Mouse (Mus musculus): Measurements from ENCODE around the gene Gm20388. TPM values are rescaled to one million over a fixed set of nuclear protein-coding genes. Genes with fewer than 3 reads are reported as not detected.

The Gm20388 gene
- polyA plus RNA-seq, 1 experiment from 2014 or later = not detected

GRCm38 (mm10) chr8:120532517-120533215 is 622.0 kb downstream of the Gm20388 start:
- peak; percentile 29 for DNase-seq
- H3K4me2 ChIP-seq = peak overlapping the region; percentile 58

GRCm38 (mm10) chr8:120533380-120533779 is 622.7 kb downstream of the Gm20388 start:
- Histone ChIP-seq H3K4me1 (replicated peaks) (peaks cover 89% of the 10 kb centered on the region), H3K27ac (0 out of 2 replicates have a peak overlapping the region, but pooled peaks have one; percentile 29), H3K27me3 (no peaks in the 10 kb centered on the region), H3K9ac (no peak overlapping the region), H3K4me2 (peak overlapping the region; percentile 58; the same call in 1 of the 2 replicates), H3K9me3 (replicated peaks) (no peaks in the 10 kb centered on the region), H3K36me3 (peaks cover 4% of the 10 kb centered on the region; the same call in 1 of the 2 replicates), H3K4me3 (replicated peaks) (no peak overlapping the region)
- WGBS (ENCODE audit: insufficient replicate concordance) = 61% methylated on average over 3 of the region's 3 CpGs
- DNase-seq (no peak), ATAC-seq (ENCODE audit: low read depth) (no peak)

More at GRCm38 (mm10) chr8:120532517-120533215, 622.0 kb downstream of the Gm20388 start:
- Histone ChIP-seq H3K4me1 (replicated peaks) (peaks cover 91% of the 10 kb centered on the region), H3K36me3 (peaks cover 4% of the 10 kb centered on the region; the same call in 1 of the 2 replicates), H3K9me3 (replicated peaks) (no peaks in the 10 kb centered on the region), H3K9ac (0 out of 2 replicates have a peak overlapping the region, but pooled peaks have one; percentile 52), H3K27me3 (no peaks in the 10 kb centered on the region), H3K27ac (peak overlapping the region; percentile 29; the same call in 1 of the 2 replicates), H3K4me3 (replicated peaks) (peak overlapping the region; percentile 30; the same call in 1 of the 2 replicates)
- 9% methylated on average over 29 of the region's 29 CpGs for whole genome bisulfite sequencing (ENCODE audit: insufficient replicate concordance)
- ATAC-seq (ENCODE audit: low read depth) = no peak

- Histone ChIP-seq H3K9me3 (replicated peaks) (no peaks in the 10 kb centered on the region), H3K4me1 (replicated peaks) (peaks cover 89% of the 10 kb centered on the region), H3K9ac (0 out of 2 replicates have a peak overlapping the region, but pooled peaks have one; percentile 24), H3K27me3 (no peaks in the 10 kb centered on the region), H3K4me3 (replicated peaks) (no peak overlapping the region), H3K27ac (peak overlapping the region; percentile 11), H3K36me3 (peaks cover 4% of the 10 kb centered on the region; the same call in 1 of the 2 replicates), H3K4me2 (no peak overlapping the region)
- DNase-seq (no peak), ATAC-seq (ENCODE audit: low read depth) (no peak)
- WGBS (ENCODE audit: insufficient replicate concordance) = 43% methylated on average over 8 of the region's 8 CpGs
These were observed 623.4 kb downstream of the Gm20388 start for GRCm38 (mm10) chr8:120534080-120534479.

GRCm38 (mm10) chr8:120534504-120535368 is 624.1 kb downstream of the Gm20388 start:
- DNase-seq (peak; percentile 83), ATAC-seq (ENCODE audit: low read depth) (peak; percentile 52)
- Histone ChIP-seq H3K9ac (peak overlapping the region; percentile 96), H3K36me3 (peaks cover 4% of the 10 kb centered on the region; the same call in 1 of the 2 replicates), H3K4me2 (peak overlapping the region; percentile 100), H3K4me1 (replicated peaks) (peaks cover 91% of the 10 kb centered on the region), H3K9me3 (replicated peaks) (no peaks in the 10 kb centered on the region), H3K27me3 (no peaks in the 10 kb centered on the region), H3K27ac (peak overlapping the region; percentile 94), H3K4me3 (replicated peaks) (peak overlapping the region; percentile 89)
- 21% methylated on average over 14 of the region's 14 CpGs for WGBS (ENCODE audit: insufficient replicate concordance)

GRCm38 (mm10) chr8:120535452-120536305 is 625.0 kb downstream of the Gm20388 start:
- no peaks in the 10 kb centered on the region for H3K9me3 ChIP-seq (replicated peaks)
- H3K36me3 ChIP-seq = peaks cover 4% of the 10 kb centered on the region; the same call in 1 of the 2 replicates
- H3K27me3 ChIP-seq = no peaks in the 10 kb centered on the region
- no peak for ATAC-seq (ENCODE audit: low read depth)
- no peak for DNase-seq
- H3K4me3 ChIP-seq (replicated peaks) = peak overlapping the region; percentile 89
- H3K4me1 ChIP-seq (replicated peaks) = peaks cover 91% of the 10 kb centered on the region
- peak overlapping the region; percentile 94 for H3K27ac ChIP-seq
- H3K9ac ChIP-seq = peak overlapping the region; percentile 96
- WGBS (ENCODE audit: insufficient replicate concordance) = under 1% methylated on average over 73 of the region's 79 CpGs
- peak overlapping the region; percentile 100 for H3K4me2 ChIP-seq

- Histone ChIP-seq H3K9ac (peak overlapping the region; percentile 96), H3K4me1 (replicated peaks) (peaks cover 93% of the 10 kb centered on the region), H3K27ac (peak overlapping the region; percentile 94), H3K9me3 (replicated peaks) (no peaks in the 10 kb centered on the region), H3K27me3 (no peaks in the 10 kb centered on the region), H3K4me3 (replicated peaks) (peak overlapping the region; percentile 89), H3K36me3 (0 out of 2 replicates have a peak, but pooled peaks cover 3% of the 10 kb centered on the region), H3K4me2 (peak overlapping the region; percentile 100)
- ATAC-seq (ENCODE audit: low read depth) (peak; percentile 35), DNase-seq (peak; percentile 53)
- under 1% methylated on average over 59 of the region's 61 CpGs for WGBS (ENCODE audit: insufficient replicate concordance)
These were observed 625.9 kb downstream of the Gm20388 start for GRCm38 (mm10) chr8:120536306-120537206.

GRCm38 (mm10) chr8:120537207-120537817 is 626.7 kb downstream of the Gm20388 start:
- H3K4me2 ChIP-seq = peak overlapping the region; percentile 100
- ATAC-seq (ENCODE audit: low read depth) (peak; percentile 80), DNase-seq (peak; percentile 89)
- WGBS (ENCODE audit: insufficient replicate concordance) = under 1% methylated on average over 78 of the region's 79 CpGs
- H3K9me3 ChIP-seq (replicated peaks) = no peaks in the 10 kb centered on the region
- peak overlapping the region; percentile 96 for H3K9ac ChIP-seq
- no peaks in the 10 kb centered on the region for H3K27me3 ChIP-seq
- H3K4me1 ChIP-seq (replicated peaks) = peaks cover 93% of the 10 kb centered on the region
- 0 out of 2 replicates have a peak, but pooled peaks cover 3% of the 10 kb centered on the region for H3K36me3 ChIP-seq
- peak overlapping the region; percentile 89 for H3K4me3 ChIP-seq (replicated peaks)
- peak overlapping the region; percentile 94 for H3K27ac ChIP-seq

GRCm38 (mm10) chr8:120537818-120538396 is 627.3 kb downstream of the Gm20388 start:
- H3K4me2 ChIP-seq = peak overlapping the region; percentile 100
- H3K27ac ChIP-seq = peak overlapping the region; percentile 94
- peak overlapping the region; percentile 96 for H3K9ac ChIP-seq
- DNase-seq (no peak), ATAC-seq (ENCODE audit: low read depth) (no peak)
- H3K36me3 ChIP-seq = 0 out of 2 replicates have a peak, but pooled peaks cover 5% of the 10 kb centered on the region
- peaks cover 93% of the 10 kb centered on the region for H3K4me1 ChIP-seq (replicated peaks)
- peak overlapping the region; percentile 89 for H3K4me3 ChIP-seq (replicated peaks)
- H3K9me3 ChIP-seq (replicated peaks) = no peaks in the 10 kb centered on the region
- 1% methylated on average over 38 of the region's 46 CpGs for WGBS (ENCODE audit: insufficient replicate concordance)
- no peaks in the 10 kb centered on the region for H3K27me3 ChIP-seq

Data from liver, embryonic 13.5 days (tissue).